Mouse (Mus musculus): Measurements from ENCODE around the gene Cdh13. TPM values are rescaled to one million over a fixed set of nuclear protein-coding genes. Genes with fewer than 3 reads are reported as not detected.

Cdh13 gene
- polyA plus RNA-seq, 1 experiment from 2014 or later: 20.0 TPM

DNA sequence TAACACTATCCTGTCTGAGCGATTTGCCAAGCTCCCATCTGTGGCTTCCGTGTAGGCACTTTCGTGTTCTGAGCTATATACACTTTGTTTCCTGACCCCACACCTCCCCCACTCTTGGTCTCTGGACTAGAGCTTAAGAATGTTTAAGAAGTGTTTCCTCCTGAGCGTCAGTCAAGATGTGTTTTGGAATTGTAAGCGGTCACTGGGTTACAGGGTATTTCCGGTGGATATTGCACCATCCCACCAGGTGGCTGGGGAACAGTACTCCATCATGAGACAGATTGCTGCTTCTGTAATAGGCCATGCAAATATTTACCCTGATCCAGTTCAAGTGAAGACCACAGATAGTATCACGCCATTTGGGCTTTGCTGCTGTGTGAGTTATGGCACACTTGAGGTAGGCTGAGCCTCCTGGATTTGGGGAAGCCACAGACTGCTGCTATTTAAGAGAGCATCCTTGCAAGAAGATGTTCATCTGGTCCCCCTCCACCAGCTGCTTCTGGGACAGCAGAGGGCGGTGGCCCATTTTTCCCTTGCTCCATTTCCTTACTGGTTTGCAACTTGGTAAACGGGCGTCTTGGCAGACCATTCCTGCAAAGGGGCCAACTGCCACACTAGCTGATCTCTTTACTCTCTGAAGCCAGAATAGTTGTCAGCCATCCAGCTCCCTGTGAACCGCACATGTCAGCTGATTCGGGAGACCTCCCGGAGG, 234.7 kb downstream of the Cdh13 start:
- 45% methylated on average over 13 of the region's 13 CpGs for WGBS
- Histone ChIP-seq H3K9ac (no peak overlapping the region), H3K27me3 (no peaks in the 10 kb centered on the region), H3K9me3 (replicated peaks) (no peaks in the 10 kb centered on the region), H3K4me1 (peaks cover 14% of the 10 kb centered on the region; the same call in 1 of the 2 replicates), H3K4me2 (replicated peaks) (no peak overlapping the region), H3K4me3 (replicated peaks) (no peak overlapping the region), H3K27ac (replicated peaks) (no peak overlapping the region; the same call in 1 of the 2 replicates), H3K36me3 (no peaks in the 10 kb centered on the region)
- peak; percentile 47; the same call in 1 of the 2 replicates for ATAC-seq (ENCODE audit: insufficient number of reproducible peaks, low FRiP score, low TSS enrichment, low read depth)

GRCm38 (mm10) chr8:118518742-118519102, 235.2 kb downstream of the Cdh13 start:
- H3K36me3 ChIP-seq: no peaks in the 10 kb centered on the region
- H3K4me3 ChIP-seq (replicated peaks): no peak overlapping the region
- H3K9ac ChIP-seq: no peak overlapping the region
- WGBS: 19% methylated on average over 3 of the region's 3 CpGs
- H3K4me2 ChIP-seq (replicated peaks): no peak overlapping the region
- H3K27me3 ChIP-seq: no peaks in the 10 kb centered on the region; the same call in 1 of the 2 replicates
- peaks cover 14% of the 10 kb centered on the region; the same call in 1 of the 2 replicates for H3K4me1 ChIP-seq
- H3K27ac ChIP-seq (replicated peaks): no peak overlapping the region
- ATAC-seq (ENCODE audit: insufficient number of reproducible peaks, low FRiP score, low TSS enrichment, low read depth): no peak; the same call in 1 of the 2 replicates
- no peaks in the 10 kb centered on the region for H3K9me3 ChIP-seq (replicated peaks)

GRCm38 (mm10) chr8:118523922-118524321, 240.4 kb downstream of the Cdh13 start:
- H3K27ac ChIP-seq (replicated peaks): no peak overlapping the region
- 71% methylated on average over 1 of the region's 1 CpGs for WGBS
- H3K27me3 ChIP-seq: no peaks in the 10 kb centered on the region; the same call in 1 of the 2 replicates
- H3K9ac ChIP-seq: no peak overlapping the region
- no peak overlapping the region for H3K4me2 ChIP-seq (replicated peaks)
- no peak overlapping the region for H3K4me3 ChIP-seq (replicated peaks)
- H3K36me3 ChIP-seq: no peaks in the 10 kb centered on the region
- ATAC-seq (ENCODE audit: insufficient number of reproducible peaks, low FRiP score, low TSS enrichment, low read depth): no peak
- H3K4me1 ChIP-seq: peaks cover 1% of the 10 kb centered on the region; the same call in 1 of the 2 replicates
- no peaks in the 10 kb centered on the region for H3K9me3 ChIP-seq (replicated peaks)

GRCm38 (mm10) chr8:118538816-118539558, 255.5 kb downstream of the Cdh13 start:
- Histone ChIP-seq H3K4me1 (0 out of 2 replicates have a peak, but pooled peaks cover 5% of the 10 kb centered on the region), H3K9ac (no peak overlapping the region), H3K27me3 (no peaks in the 10 kb centered on the region), H3K4me3 (replicated peaks) (no peak overlapping the region), H3K27ac (replicated peaks) (no peak overlapping the region), H3K4me2 (replicated peaks) (no peak overlapping the region), H3K36me3 (no peaks in the 10 kb centered on the region), H3K9me3 (replicated peaks) (no peaks in the 10 kb centered on the region)
- no peak for ATAC-seq (ENCODE audit: insufficient number of reproducible peaks, low FRiP score, low TSS enrichment, low read depth)
- 47% methylated on average over 8 of the region's 8 CpGs for WGBS

DNA sequence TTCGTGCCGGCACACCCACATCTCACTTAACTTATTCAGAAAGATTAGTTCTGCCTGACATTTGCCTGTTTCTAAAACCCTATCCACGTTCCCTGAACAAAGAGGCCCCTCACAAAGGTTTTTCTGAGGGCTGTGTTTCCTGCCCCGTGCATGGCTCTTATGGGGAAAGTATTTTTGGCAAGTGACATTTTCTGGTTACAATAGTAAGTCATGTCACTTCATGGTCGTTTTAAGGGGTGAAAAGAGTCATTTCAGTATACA, 256.0 kb downstream of the Cdh13 start:
- no peaks in the 10 kb centered on the region for H3K36me3 ChIP-seq
- H3K9me3 ChIP-seq (replicated peaks): no peaks in the 10 kb centered on the region
- no peak overlapping the region for H3K27ac ChIP-seq (replicated peaks)
- 7% methylated on average over 5 of the region's 5 CpGs for WGBS
- no peak overlapping the region for H3K4me3 ChIP-seq (replicated peaks)
- ATAC-seq (ENCODE audit: insufficient number of reproducible peaks, low FRiP score, low TSS enrichment, low read depth): no peak
- no peaks in the 10 kb centered on the region for H3K27me3 ChIP-seq
- H3K4me1 ChIP-seq: 0 out of 2 replicates have a peak, but pooled peaks cover 5% of the 10 kb centered on the region
- no peak overlapping the region for H3K4me2 ChIP-seq (replicated peaks)
- H3K9ac ChIP-seq: no peak overlapping the region

DNA sequence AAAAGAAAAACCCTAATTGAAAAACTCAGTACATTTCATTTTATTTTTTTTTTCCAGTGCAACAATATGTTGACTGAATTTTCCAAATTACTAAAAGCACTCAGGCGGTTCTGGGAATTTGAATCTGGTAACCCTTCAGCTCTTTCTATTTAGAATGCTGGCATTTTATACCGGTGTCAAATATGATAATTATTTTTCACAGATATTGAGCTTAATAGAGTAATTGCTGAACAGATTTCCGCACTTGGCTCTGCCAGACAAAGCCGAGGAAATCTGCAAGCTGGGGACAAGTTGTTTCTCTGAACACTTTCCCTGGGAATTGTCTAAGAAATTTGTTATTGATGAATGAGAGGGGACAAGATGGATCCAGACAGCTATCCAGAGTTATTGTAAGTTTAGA, 256.4 kb downstream of the Cdh13 start:
- Histone ChIP-seq H3K27me3 (no peaks in the 10 kb centered on the region), H3K4me3 (replicated peaks) (no peak overlapping the region), H3K4me1 (0 out of 2 replicates have a peak, but pooled peaks cover 5% of the 10 kb centered on the region), H3K36me3 (no peaks in the 10 kb centered on the region), H3K9ac (no peak overlapping the region), H3K4me2 (replicated peaks) (no peak overlapping the region), H3K27ac (replicated peaks) (no peak overlapping the region), H3K9me3 (replicated peaks) (no peaks in the 10 kb centered on the region)
- 54% methylated on average over 4 of the region's 4 CpGs for WGBS
- ATAC-seq (ENCODE audit: insufficient number of reproducible peaks, low FRiP score, low TSS enrichment, low read depth): no peak

- Histone ChIP-seq H3K4me2 (replicated peaks) (no peak overlapping the region), H3K4me1 (no peaks in the 10 kb centered on the region), H3K4me3 (replicated peaks) (no peak overlapping the region), H3K36me3 (no peaks in the 10 kb centered on the region), H3K27ac (replicated peaks) (no peak overlapping the region), H3K27me3 (no peaks in the 10 kb centered on the region), H3K9ac (no peak overlapping the region), H3K9me3 (replicated peaks) (no peaks in the 10 kb centered on the region)
- no peak for ATAC-seq (ENCODE audit: insufficient number of reproducible peaks, low FRiP score, low TSS enrichment, low read depth)
- WGBS: 86% methylated on average over 14 of the region's 14 CpGs
Measured at GRCm38 (mm10) chr8:118552397-118552796, 268.9 kb downstream of the Cdh13 start.

DNA sequence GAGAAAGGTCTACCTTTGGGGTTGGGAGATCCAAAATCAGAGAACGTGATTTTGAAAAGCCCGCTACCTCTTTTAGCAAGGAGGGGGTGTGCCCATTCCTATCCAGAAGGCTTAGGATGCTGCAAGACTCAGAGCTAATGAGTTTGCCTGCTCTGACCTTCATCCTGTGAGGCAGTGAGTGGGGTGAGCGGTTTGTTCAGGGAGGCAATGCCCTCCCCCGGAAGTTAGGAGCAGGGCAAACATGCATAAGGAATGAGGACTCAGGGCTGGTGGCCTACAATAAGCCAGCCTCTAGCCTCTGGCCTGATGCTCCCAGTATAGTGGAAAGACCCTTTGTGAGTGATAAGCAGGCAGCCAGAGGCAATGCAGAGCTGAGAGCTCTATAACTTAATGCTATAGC, 269.3 kb downstream of the Cdh13 start:
- no peak overlapping the region for H3K4me2 ChIP-seq (replicated peaks)
- no peaks in the 10 kb centered on the region for H3K4me1 ChIP-seq
- WGBS: 86% methylated on average over 4 of the region's 4 CpGs
- ATAC-seq (ENCODE audit: insufficient number of reproducible peaks, low FRiP score, low TSS enrichment, low read depth): no peak
- no peak overlapping the region for H3K9ac ChIP-seq
- no peak overlapping the region for H3K4me3 ChIP-seq (replicated peaks)
- no peaks in the 10 kb centered on the region for H3K27me3 ChIP-seq
- no peaks in the 10 kb centered on the region for H3K36me3 ChIP-seq
- no peaks in the 10 kb centered on the region for H3K9me3 ChIP-seq (replicated peaks)
- no peak overlapping the region for H3K27ac ChIP-seq (replicated peaks)

DNA sequence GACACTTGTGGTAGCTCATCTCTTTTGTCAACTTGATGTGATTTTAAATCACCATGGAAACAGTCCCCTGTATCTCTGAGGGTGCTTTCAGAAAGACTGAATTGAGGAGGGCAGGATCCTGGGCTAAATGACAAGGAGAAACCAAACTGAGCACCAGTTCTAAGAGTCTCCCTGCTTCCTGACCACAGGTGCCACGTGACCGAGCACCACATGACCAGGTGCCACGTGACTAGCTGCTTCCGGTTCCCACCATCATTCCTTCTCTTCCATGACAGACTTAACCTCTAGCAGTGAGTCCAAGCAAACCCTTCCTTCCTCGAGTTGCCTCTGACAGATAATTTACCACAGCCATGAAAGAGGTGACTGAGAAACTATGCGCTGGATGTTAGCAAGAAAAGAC, 280.5 kb downstream of the Cdh13 start:
- Histone ChIP-seq H3K4me2 (replicated peaks) (no peak overlapping the region), H3K27me3 (no peaks in the 10 kb centered on the region), H3K9me3 (replicated peaks) (no peaks in the 10 kb centered on the region), H3K36me3 (no peaks in the 10 kb centered on the region), H3K9ac (no peak overlapping the region), H3K4me1 (no peaks in the 10 kb centered on the region), H3K27ac (replicated peaks) (no peak overlapping the region), H3K4me3 (replicated peaks) (no peak overlapping the region)
- 58% methylated on average over 6 of the region's 6 CpGs for WGBS
- no peak for ATAC-seq (ENCODE audit: insufficient number of reproducible peaks, low FRiP score, low TSS enrichment, low read depth)

- H3K4me3 ChIP-seq (replicated peaks): no peak overlapping the region
- no peaks in the 10 kb centered on the region for H3K4me1 ChIP-seq
- no peak overlapping the region for H3K4me2 ChIP-seq (replicated peaks)
- no peaks in the 10 kb centered on the region for H3K9me3 ChIP-seq (replicated peaks)
- WGBS: 84% methylated on average over 5 of the region's 5 CpGs
- H3K36me3 ChIP-seq: no peaks in the 10 kb centered on the region
- no peaks in the 10 kb centered on the region for H3K27me3 ChIP-seq
- ATAC-seq (ENCODE audit: insufficient number of reproducible peaks, low FRiP score, low TSS enrichment, low read depth): no peak
- H3K9ac ChIP-seq: no peak overlapping the region
- no peak overlapping the region for H3K27ac ChIP-seq (replicated peaks)
Measured at GRCm38 (mm10) chr8:118565186-118565585, 281.7 kb downstream of the Cdh13 start.

GRCm38 (mm10) chr8:118565887-118566747, 282.6 kb downstream of the Cdh13 start:
- 72% methylated on average over 6 of the region's 6 CpGs for WGBS
- H3K4me3 ChIP-seq (replicated peaks): no peak overlapping the region
- no peak overlapping the region for H3K9ac ChIP-seq
- H3K4me2 ChIP-seq (replicated peaks): no peak overlapping the region
- no peaks in the 10 kb centered on the region for H3K4me1 ChIP-seq
- no peak for ATAC-seq (ENCODE audit: insufficient number of reproducible peaks, low FRiP score, low TSS enrichment, low read depth)
- H3K9me3 ChIP-seq (replicated peaks): no peaks in the 10 kb centered on the region
- H3K27me3 ChIP-seq: no peaks in the 10 kb centered on the region
- no peak overlapping the region for H3K27ac ChIP-seq (replicated peaks)
- no peaks in the 10 kb centered on the region for H3K36me3 ChIP-seq
